ENCODE assay signal across 19 mouse cellular contexts in genomic region chr6:123207187-123208076, GRCm38 (mm10). TPM values are rescaled to one million over a fixed set of nuclear protein-coding genes. Genes with fewer than 3 reads are reported as not detected.
DNase-seq lines count a peak whose midpoint lies in the region; ATAC-seq and TF ChIP-seq lines count a peak whose summit lies in the region.
"Had no signal": no experiment of that assay in that cellular context is flagged by ENCODE, and none has a peak within 500 bp of the region (broad histone marks: within the 10 kb centered on the region; RNA-seq: fewer than 3 reads in every experiment).

No protein-coding gene starts in this region.

- H3K4me3 ChIP-seq in stomach, embryonic 15.5 days (replicated peaks) = no peak overlapping the region
- H3K4me3 ChIP-seq in stomach, postnatal 0 days (ENCODE audit: low read depth, low read length) = no peak overlapping the region
- H3K4me3 ChIP-seq in liver, embryonic 14.5 days (ENCODE audit: insufficient read depth in 1 of 2, low read depth in 2 of 2, low read length in 2 of 2) = no peak overlapping the region
- no peak overlapping the region for H3K4me3 ChIP-seq in midbrain, postnatal 0 days (ENCODE audit: low read depth, low read length)
- no peak overlapping the region for H3K4me3 ChIP-seq in forebrain, embryonic 13.5 days
- H3K4me3 ChIP-seq: hindbrain, embryonic 15.5 days; kidney, embryonic 15.5 days; left cerebral cortex, adult 2 months; limb, embryonic 13.5 days; midbrain, embryonic 12.5 days had no signal

- H3K27me3 ChIP-seq in stomach, embryonic 15.5 days (replicated peaks) = no peaks in the 10 kb centered on the region
- no peaks in the 10 kb centered on the region for H3K27me3 ChIP-seq in stomach, postnatal 0 days (ENCODE audit: control insufficient read depth, insufficient read depth, low read length)
- H3K27me3 ChIP-seq in liver, embryonic 14.5 days (ENCODE audit: control insufficient read depth, insufficient read depth, low read length) = no peaks in the 10 kb centered on the region
- no peaks in the 10 kb centered on the region for H3K27me3 ChIP-seq in midbrain, postnatal 0 days (ENCODE audit: insufficient read depth, low read length)
- H3K27me3 ChIP-seq in forebrain, embryonic 13.5 days = no peaks in the 10 kb centered on the region
- H3K27me3 ChIP-seq: hindbrain, embryonic 15.5 days; kidney, embryonic 15.5 days; limb, embryonic 13.5 days; midbrain, embryonic 12.5 days had no signal

- ATAC-seq in stomach, embryonic 15.5 days (ENCODE audit: insufficient read depth, low FRiP score, low read depth) = peak; percentile 50; the same call in 1 of the 2 replicates
- no peak for ATAC-seq in stomach, postnatal 0 days (ENCODE audit: low FRiP score, low TSS enrichment)
- ATAC-seq in liver, embryonic 14.5 days (ENCODE audit: insufficient read depth) = peak; percentile 92
- no peak for ATAC-seq in midbrain, postnatal 0 days (ENCODE audit: low FRiP score)
- ATAC-seq in forebrain, embryonic 13.5 days = no peak

- H3K36me3 ChIP-seq in stomach, embryonic 15.5 days = no peaks in the 10 kb centered on the region
- no peaks in the 10 kb centered on the region for H3K36me3 ChIP-seq in stomach, postnatal 0 days (ENCODE audit: control insufficient read depth, insufficient read depth, low read length)
- no peaks in the 10 kb centered on the region for H3K36me3 ChIP-seq in liver, embryonic 14.5 days (replicated peaks; ENCODE audit: control insufficient read depth, insufficient read depth, low read depth)
- H3K36me3 ChIP-seq in midbrain, postnatal 0 days (ENCODE audit: insufficient read depth, low read length) = no peaks in the 10 kb centered on the region
- H3K36me3 ChIP-seq in forebrain, embryonic 13.5 days (ENCODE audit: poor library complexity, severe bottlenecking) = no peaks in the 10 kb centered on the region
- H3K36me3 ChIP-seq: hindbrain, embryonic 15.5 days; kidney, embryonic 15.5 days; limb, embryonic 13.5 days; midbrain, embryonic 12.5 days had no signal

- no peak overlapping the region for H3K4me2 ChIP-seq in stomach, embryonic 15.5 days
- no peak overlapping the region for H3K4me2 ChIP-seq in stomach, postnatal 0 days (replicated peaks; ENCODE audit: low read depth)
- peak overlapping the region; percentile 17 for H3K4me2 ChIP-seq in liver, embryonic 14.5 days (ENCODE audit: low read depth)
- H3K4me2 ChIP-seq in midbrain, postnatal 0 days (ENCODE audit: low read depth, low read length, poor library complexity, severe bottlenecking) = no peak overlapping the region
- no peak overlapping the region for H3K4me2 ChIP-seq in forebrain, embryonic 13.5 days
- H3K4me2 ChIP-seq: hindbrain, embryonic 15.5 days; kidney, embryonic 15.5 days; limb, embryonic 13.5 days; midbrain, embryonic 12.5 days had no signal

- 86% methylated on average over 1 of the region's 1 CpGs for WGBS in stomach, embryonic 15.5 days
- WGBS in stomach, postnatal 0 days = 77% methylated on average over 1 of the region's 1 CpGs
- WGBS in liver, embryonic 14.5 days (ENCODE audit: insufficient replicate concordance) = 60% methylated on average over 1 of the region's 1 CpGs
- 77% methylated on average over 1 of the region's 1 CpGs for WGBS in midbrain, postnatal 0 days
- WGBS in forebrain, embryonic 13.5 days = 88% methylated on average over 1 of the region's 1 CpGs

- DNase-seq in stomach, postnatal 0 days (ENCODE audit: low spot score) = no peak
- peak; percentile 5 for DNase-seq in c-Kit-positive CD71-positive TER-119-negative erythroid progenitor cells, embryonic 14.5 days (ENCODE audit: low read depth)
- peak; percentile 72 to 80 (median 74) for DNase-seq in liver, embryonic 14.5 days (ENCODE audit: low read depth in 3 of 3, low spot score in 3 of 3)
- no peak for DNase-seq in midbrain, postnatal 0 days (ENCODE audit: low spot score)
- DNase-seq in gastrocnemius, adult 8-10 months (ENCODE audit: low spot score in 2 of 2) = no peak
- DNase-seq: adrenal gland, postnatal 25 days; cerebellum, adult 2 months; embryo, embryonic 11 days; heart, adult 11 months; heart, postnatal 10 days; lung, postnatal 10 days had no signal

- H3K9me3 ChIP-seq in stomach, embryonic 15.5 days = no peaks in the 10 kb centered on the region
- H3K9me3 ChIP-seq in stomach, postnatal 0 days (ENCODE audit: control insufficient read depth, low read length) = no peaks in the 10 kb centered on the region
- H3K9me3 ChIP-seq in liver, embryonic 14.5 days (ENCODE audit: control insufficient read depth, low read length) = no peaks in the 10 kb centered on the region
- H3K9me3 ChIP-seq in midbrain, postnatal 0 days (ENCODE audit: low read length) = no peaks in the 10 kb centered on the region; the same call in 1 of the 2 replicates
- no peaks in the 10 kb centered on the region; the same call in 1 of the 2 replicates for H3K9me3 ChIP-seq in forebrain, embryonic 13.5 days (replicated peaks)
- H3K9me3 ChIP-seq: hindbrain, embryonic 15.5 days; kidney, embryonic 15.5 days had no signal

- no peak for TF ChIP-seq CTCF in stomach, postnatal 0 days (IDR thresholded peaks at IDR 0.05; ENCODE audit: low read depth)
- TF ChIP-seq CTCF in liver, embryonic 14.5 days (IDR thresholded peaks at IDR 0.05; ENCODE audit: low read depth) = no peak
- TF ChIP-seq CTCF in midbrain, postnatal 0 days (IDR thresholded peaks at IDR 0.05) = no peak

- no peaks in the 10 kb centered on the region for H3K4me1 ChIP-seq in stomach, embryonic 15.5 days
- H3K4me1 ChIP-seq in stomach, postnatal 0 days (replicated peaks; ENCODE audit: control insufficient read depth, insufficient read depth) = no peaks in the 10 kb centered on the region
- H3K4me1 ChIP-seq in liver, embryonic 14.5 days (replicated peaks; ENCODE audit: control insufficient read depth in 2 of 2, insufficient read depth in 2 of 2, low read length in 1 of 2) = peaks cover 3 to 5% of the 10 kb centered on the region in 2 experiments; a peak in 3 of 4 replicates
- H3K4me1 ChIP-seq in midbrain, postnatal 0 days (ENCODE audit: insufficient read depth, low read length) = no peaks in the 10 kb centered on the region
- H3K4me1 ChIP-seq in forebrain, embryonic 13.5 days = no peaks in the 10 kb centered on the region
- H3K4me1 ChIP-seq: hindbrain, embryonic 15.5 days; kidney, embryonic 15.5 days; limb, embryonic 13.5 days; midbrain, embryonic 12.5 days had no signal

- H3K9ac ChIP-seq in stomach, embryonic 15.5 days = no peak overlapping the region
- no peak overlapping the region for H3K9ac ChIP-seq in stomach, postnatal 0 days (ENCODE audit: low read length)
- no peak overlapping the region for H3K9ac ChIP-seq in liver, embryonic 14.5 days (replicated peaks)
- H3K9ac ChIP-seq in midbrain, postnatal 0 days (replicated peaks; ENCODE audit: low read length, poor library complexity, severe bottlenecking) = no peak overlapping the region
- no peak overlapping the region for H3K9ac ChIP-seq in forebrain, embryonic 13.5 days
- H3K9ac ChIP-seq: hindbrain, embryonic 15.5 days; kidney, embryonic 15.5 days; limb, embryonic 13.5 days; midbrain, embryonic 12.5 days had no signal

- no peak overlapping the region for H3K27ac ChIP-seq in stomach, embryonic 15.5 days
- H3K27ac ChIP-seq in stomach, postnatal 0 days (replicated peaks) = no peak overlapping the region
- H3K27ac ChIP-seq in liver, embryonic 14.5 days = peak overlapping the region; percentile 40
- no peak overlapping the region for H3K27ac ChIP-seq in midbrain, postnatal 0 days (ENCODE audit: low read depth, low read length)
- H3K27ac ChIP-seq in forebrain, embryonic 13.5 days = no peak overlapping the region
- H3K27ac ChIP-seq: hindbrain, embryonic 15.5 days; kidney, embryonic 15.5 days; left cerebral cortex, adult 2 months; limb, embryonic 13.5 days; midbrain, embryonic 12.5 days had no signal

- TF ChIP-seq EP300 in stomach, postnatal 0 days (optimal IDR thresholded peaks at IDR 0.05) = no peak
- peak; percentile 85 for TF ChIP-seq EP300 in liver, embryonic 14.5 days (IDR thresholded peaks at IDR 0.05; ENCODE audit: low read depth)

RNA-seq across cellular contexts. Expression of gene Clec4n, which starts 22.2 kb away (rescaled TPM):
- 5.0 TPM in 2 replicates for polyA plus RNA-seq in stomach, embryonic 15.5 days (2015; fragmentation: Nextera tagmentation; extraction: Ambion mirVana)
- 6.1 and 6.4 TPM in 2 replicates for polyA plus RNA-seq in stomach, postnatal 0 days (2015; fragmentation: Nextera tagmentation; extraction: Ambion mirVana)
- polyA plus RNA-seq in liver, embryonic 14.5 days (2012; rRNA removed) = 4.2 and 6.0 TPM in 2 replicates
- 12.0 and 14.2 TPM in 2 replicates for polyA plus RNA-seq in liver, embryonic 14.5 days (2014; fragmentation: Nextera tagmentation; extraction: Ambion mirVana)
- 0.24 and 1.1 TPM in 2 replicates for total RNA-seq in midbrain, postnatal 0 days (2014; rRNA removed)
- 0.94 and 1.2 TPM in 2 replicates for polyA plus RNA-seq in midbrain, postnatal 0 days (2015; fragmentation: Nextera tagmentation; extraction: Ambion mirVana)
- 0.22 and 0.53 TPM in 2 replicates for polyA plus RNA-seq in forebrain, embryonic 13.5 days (2015; fragmentation: Nextera tagmentation; extraction: Ambion mirVana)
- under 1 TPM in 1 of 4 experiments, not detected in 3; 0.76 TPM for total RNA-seq in gastrocnemius, adult 8-10 months (2022)
- total RNA-seq: layer of hippocampus, adult 18-20 months; left cerebral cortex, adult 2 months had no signal

RNA-seq across cellular contexts. Expression of gene Clec4b2, which starts 34.7 kb away (rescaled TPM):
- 0.14 TPM in 1 of 2 replicates, not detected in the other for polyA plus RNA-seq in stomach, embryonic 15.5 days (2015; fragmentation: Nextera tagmentation; extraction: Ambion mirVana)
- not detected in 2 replicates for polyA plus RNA-seq in stomach, postnatal 0 days (2015; fragmentation: Nextera tagmentation; extraction: Ambion mirVana)
- 0.04 and 0.08 TPM in 2 replicates for polyA plus RNA-seq in liver, embryonic 14.5 days (2012; rRNA removed)
- polyA plus RNA-seq in liver, embryonic 14.5 days (2014; fragmentation: Nextera tagmentation; extraction: Ambion mirVana) = 0.11 TPM in 1 of 2 replicates, not detected in the other
- not detected in 2 replicates for total RNA-seq in midbrain, postnatal 0 days (2014; rRNA removed)
- not detected in 2 replicates for polyA plus RNA-seq in midbrain, postnatal 0 days (2015; fragmentation: Nextera tagmentation; extraction: Ambion mirVana)
- polyA plus RNA-seq in forebrain, embryonic 13.5 days (2015; fragmentation: Nextera tagmentation; extraction: Ambion mirVana) = not detected in 2 replicates
- not detected for total RNA-seq in gastrocnemius, adult 8-10 months (2022)
- total RNA-seq: adrenal gland, postnatal 25 days; heart, postnatal 10 days; layer of hippocampus, adult 18-20 months; left cerebral cortex, adult 2 months had no signal
- polyA plus RNA-seq: cerebellum, adult 2 months; hindbrain, embryonic 15.5 days; kidney, embryonic 15.5 days; limb, embryonic 13.5 days; midbrain, embryonic 12.5 days had no signal

RNA-seq across cellular contexts. Expression of gene Clec4d, which starts 54.5 kb away (rescaled TPM):
- 0.59 and 0.67 TPM in 2 replicates for polyA plus RNA-seq in stomach, embryonic 15.5 days (2015; fragmentation: Nextera tagmentation; extraction: Ambion mirVana)
- polyA plus RNA-seq in stomach, postnatal 0 days (2015; fragmentation: Nextera tagmentation; extraction: Ambion mirVana) = 0.11 TPM in 2 replicates
- polyA plus RNA-seq in liver, embryonic 14.5 days (2012; rRNA removed) = 0.37 and 0.59 TPM in 2 replicates
- 0.81 and 0.92 TPM in 2 replicates for polyA plus RNA-seq in liver, embryonic 14.5 days (2014; fragmentation: Nextera tagmentation; extraction: Ambion mirVana)
- total RNA-seq in midbrain, postnatal 0 days (2014; rRNA removed) = not detected in 2 replicates
- 0.12 TPM in 1 of 2 replicates, not detected in the other for polyA plus RNA-seq in midbrain, postnatal 0 days (2015; fragmentation: Nextera tagmentation; extraction: Ambion mirVana)
- not detected in 2 replicates for polyA plus RNA-seq in forebrain, embryonic 13.5 days (2015; fragmentation: Nextera tagmentation; extraction: Ambion mirVana)
- total RNA-seq in gastrocnemius, adult 8-10 months (2022) = not detected
- total RNA-seq: layer of hippocampus, adult 18-20 months; left cerebral cortex, adult 2 months had no signal
- polyA plus RNA-seq: hindbrain, embryonic 15.5 days; midbrain, embryonic 12.5 days had no signal

Comparison
In these comparisons a context has a peak if more than half of its experiments do, and no peak if none do; other contexts are left out.
1. ATAC-seq: peak in stomach, embryonic 15.5 days (single experiment) and liver, embryonic 14.5 days (single experiment); none in stomach, postnatal 0 days (single experiment), midbrain, postnatal 0 days (single experiment) and forebrain, embryonic 13.5 days (single experiment).
2. DNase-seq: peak in c-Kit-positive CD71-positive TER-119-negative erythroid progenitor cells, embryonic 14.5 days (single experiment) and liver, embryonic 14.5 days (3 of 3); none in stomach, postnatal 0 days (single experiment), midbrain, postnatal 0 days (single experiment) and gastrocnemius, adult 8-10 months (0 of 2).